Mouse (Mus musculus) liver, embryonic 12.5 days (tissue): ENCODE measurements around the gene Btbd9. TPM values are rescaled to one million over a fixed set of nuclear protein-coding genes. Genes with fewer than 3 reads are reported as not detected.
"Not testable (repeated sequence)": the region's sequence is repeated elsewhere in the genome, so short reads cannot be mapped to it uniquely, and the experiment has no call there.

Experiments used
- ATAC-seq: fragments of 200-750 bp; cut with Nextera tagmentation; 2 replicates; pipeline ENCODE4 v1.8.0; 2017; ENCODE audit warnings: moderate number of reproducible peaks, mild to moderate bottlenecking, moderate library complexity
- H3K27ac ChIP-seq: fragments of 300-500 bp; sonication (generic); 2 replicates; pipeline ENCODE4 v1.5.1; 2016; ENCODE audit warnings: mild to moderate bottlenecking
- H3K27me3 ChIP-seq: fragments of 300-500 bp; sonication (generic); replicated peaks from 2 replicates; pipeline ENCODE4 v1.6.1; 2016; ENCODE audit warnings: mild to moderate bottlenecking, moderate library complexity
- H3K36me3 ChIP-seq: fragments of 300-500 bp; sonication (generic); 2 replicates; pipeline ENCODE4 v1.6.1; 2016; ENCODE audit warnings: mild to moderate bottlenecking, moderate library complexity
- H3K4me1 ChIP-seq: fragments of 300-500 bp; sonication (generic); 2 replicates; pipeline ENCODE4 v1.6.1; 2016
- H3K4me2 ChIP-seq: fragments of 300-500 bp; sonication (generic); 2 replicates; pipeline ENCODE4 v1.6.1; 2016; ENCODE audit warnings: mild to moderate bottlenecking, moderate library complexity
- H3K4me3 ChIP-seq: fragments of 300-500 bp; sonication (generic); 2 replicates; pipeline ENCODE4 v1.5.1; 2016; ENCODE audit warnings: mild to moderate bottlenecking, moderate library complexity
- H3K9ac ChIP-seq: fragments of 300-500 bp; sonication (generic); 2 replicates; pipeline ENCODE4 v1.6.1; 2016; ENCODE audit warnings: mild to moderate bottlenecking, moderate library complexity
- H3K9me3 ChIP-seq: fragments of 300-500 bp; sonication (generic); replicated peaks from 2 replicates; pipeline ENCODE4 v1.6.1; 2016; ENCODE audit warnings: mild to moderate bottlenecking, moderate library complexity
- WGBS: fragments of 180-500 bp; shearing (Covaris S2); methylation state at CpG from one replicate; pipeline ENCODE4 v1.1.7; 2016; ENCODE audit not compliant: insufficient replicate concordance; 5-methylcytosine and 5-hydroxymethylcytosine counted together
- polyA plus RNA-seq: library from polyadenylated mRNA; unstranded; fragments of >200 nt; fragmentation: Nextera tagmentation; extraction: Ambion mirVana; gene quantifications from 2 replicates; pipeline ENCODE4 v1.2.1, GENCODE M21; 2016

Gene Btbd9
- polyA plus RNA-seq, 1 experiment from 2014 or later, result 21.6 TPM

GRCm38 (mm10) chr17:30507636-30508576 lies 68.4 kb downstream of the Btbd9 start:
- peaks cover 5% of the 10 kb centered on the region; the same call in 1 of the 2 replicates for H3K4me1 ChIP-seq
- H3K27me3 ChIP-seq, result no peaks in the 10 kb centered on the region
- H3K36me3 ChIP-seq, result peaks cover 4% of the 10 kb centered on the region
- H3K4me3 ChIP-seq, result no peak overlapping the region
- no peak for ATAC-seq
- H3K9me3 ChIP-seq, result no peaks in the 10 kb centered on the region
- no peak overlapping the region for H3K27ac ChIP-seq
- no peak overlapping the region for H3K4me2 ChIP-seq
- H3K9ac ChIP-seq, result no peak overlapping the region
- WGBS, result 72% methylated on average over 9 of the region's 9 CpGs

DNA sequence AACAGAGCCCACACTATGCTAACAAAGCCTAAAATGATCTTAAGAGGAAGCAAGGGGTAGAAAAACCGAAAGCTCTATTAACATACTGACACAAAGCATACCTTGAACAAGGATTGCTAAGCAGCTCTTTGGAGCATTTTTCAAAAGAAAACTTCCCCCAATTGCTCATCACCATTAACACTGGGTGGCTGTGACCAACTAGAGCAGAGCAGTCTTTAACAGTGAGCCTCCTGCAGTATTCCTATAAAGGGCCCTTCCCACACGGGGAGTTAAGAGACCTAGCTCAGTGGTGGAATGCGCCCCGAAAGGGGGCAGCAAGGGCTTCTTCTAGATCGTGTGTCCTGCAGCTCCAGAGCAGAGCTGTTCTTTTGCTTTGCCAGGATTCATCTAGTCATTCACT lies 69.4 kb downstream of the Btbd9 start:
- peaks cover 5% of the 10 kb centered on the region; the same call in 1 of the 2 replicates for H3K4me1 ChIP-seq
- no peak overlapping the region for H3K4me3 ChIP-seq
- ATAC-seq, result no peak
- no peak overlapping the region for H3K9ac ChIP-seq
- H3K36me3 ChIP-seq, result peaks cover 4% of the 10 kb centered on the region
- no peaks in the 10 kb centered on the region for H3K27me3 ChIP-seq
- 73% methylated on average over 5 of the region's 5 CpGs for WGBS
- no peaks in the 10 kb centered on the region for H3K9me3 ChIP-seq
- H3K4me2 ChIP-seq, result no peak overlapping the region
- H3K27ac ChIP-seq, result no peak overlapping the region

- not testable (repeated sequence) for ATAC-seq, H3K9ac ChIP-seq
- WGBS, result 87% methylated on average over 11 of the region's 11 CpGs
Observed at GRCm38 (mm10) chr17:30499541-30499940, 76.7 kb downstream of the Btbd9 start.

DNA sequence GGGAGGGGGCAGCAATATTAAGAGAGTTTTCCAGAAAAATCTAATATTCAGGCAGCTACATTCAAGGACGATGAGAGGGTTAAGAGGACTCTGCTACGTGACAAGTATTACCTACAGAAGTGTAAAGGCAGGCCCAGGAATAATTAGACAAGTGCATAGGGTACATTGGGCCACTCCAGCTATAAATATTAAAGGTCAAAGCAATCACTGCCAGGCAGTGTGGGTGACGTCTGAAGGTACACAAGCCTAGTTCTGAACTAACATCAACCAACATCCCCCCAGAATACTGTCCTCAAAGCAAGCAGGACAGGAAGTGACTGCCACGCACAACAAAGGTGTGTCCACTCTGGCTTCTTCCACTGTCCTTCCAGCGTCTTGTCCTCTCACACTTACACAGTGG lies 77.5 kb downstream of the Btbd9 start:
- no peak for ATAC-seq

More at GRCm38 (mm10) chr17:30499541-30499940, 76.7 kb downstream of the Btbd9 start:
- H3K4me3 ChIP-seq, H3K27ac ChIP-seq, H3K36me3 ChIP-seq, H3K27me3 ChIP-seq, H3K4me2 ChIP-seq, H3K9me3 ChIP-seq, H3K4me1 ChIP-seq: not testable (repeated sequence)

DNA sequence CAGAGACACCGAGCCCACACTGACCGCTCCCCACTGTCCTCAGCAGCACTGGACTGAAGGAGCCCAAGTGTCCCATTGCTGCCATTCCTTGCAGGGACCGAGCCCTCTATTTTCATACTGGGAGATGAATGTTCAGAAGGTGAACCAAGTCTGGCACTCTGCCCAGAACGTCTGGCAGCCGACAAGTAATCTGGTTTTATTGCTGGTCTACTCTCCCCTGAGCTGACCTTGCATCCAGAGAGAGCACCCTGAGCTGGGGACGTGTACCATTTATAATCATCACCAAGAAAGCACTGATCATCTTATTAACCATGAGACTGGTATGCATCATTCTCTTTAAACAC lies 77.9 kb downstream of the Btbd9 start:
- no peak overlapping the region for H3K27ac ChIP-seq
- no peak overlapping the region for H3K4me3 ChIP-seq
- H3K27me3 ChIP-seq, result no peaks in the 10 kb centered on the region
- no peak for ATAC-seq
- 69% methylated on average over 6 of the region's 6 CpGs for WGBS
- H3K4me2 ChIP-seq, result no peak overlapping the region
- H3K4me1 ChIP-seq, result no peaks in the 10 kb centered on the region
- H3K9me3 ChIP-seq, result no peaks in the 10 kb centered on the region
- H3K9ac ChIP-seq, result no peak overlapping the region
- peaks cover 4% of the 10 kb centered on the region; the same call in 1 of the 2 replicates for H3K36me3 ChIP-seq

More for the DNA sequence above, 77.5 kb downstream of the Btbd9 start:
- H3K4me3 ChIP-seq, result no peak overlapping the region
- no peaks in the 10 kb centered on the region for H3K9me3 ChIP-seq
- H3K4me2 ChIP-seq, result no peak overlapping the region
- no peaks in the 10 kb centered on the region for H3K27me3 ChIP-seq
- peaks cover 4% of the 10 kb centered on the region; the same call in 1 of the 2 replicates for H3K36me3 ChIP-seq
- 67% methylated on average over 5 of the region's 5 CpGs for WGBS
- no peak overlapping the region for H3K27ac ChIP-seq
- H3K4me1 ChIP-seq, result no peaks in the 10 kb centered on the region
- H3K9ac ChIP-seq, result no peak overlapping the region

DNA sequence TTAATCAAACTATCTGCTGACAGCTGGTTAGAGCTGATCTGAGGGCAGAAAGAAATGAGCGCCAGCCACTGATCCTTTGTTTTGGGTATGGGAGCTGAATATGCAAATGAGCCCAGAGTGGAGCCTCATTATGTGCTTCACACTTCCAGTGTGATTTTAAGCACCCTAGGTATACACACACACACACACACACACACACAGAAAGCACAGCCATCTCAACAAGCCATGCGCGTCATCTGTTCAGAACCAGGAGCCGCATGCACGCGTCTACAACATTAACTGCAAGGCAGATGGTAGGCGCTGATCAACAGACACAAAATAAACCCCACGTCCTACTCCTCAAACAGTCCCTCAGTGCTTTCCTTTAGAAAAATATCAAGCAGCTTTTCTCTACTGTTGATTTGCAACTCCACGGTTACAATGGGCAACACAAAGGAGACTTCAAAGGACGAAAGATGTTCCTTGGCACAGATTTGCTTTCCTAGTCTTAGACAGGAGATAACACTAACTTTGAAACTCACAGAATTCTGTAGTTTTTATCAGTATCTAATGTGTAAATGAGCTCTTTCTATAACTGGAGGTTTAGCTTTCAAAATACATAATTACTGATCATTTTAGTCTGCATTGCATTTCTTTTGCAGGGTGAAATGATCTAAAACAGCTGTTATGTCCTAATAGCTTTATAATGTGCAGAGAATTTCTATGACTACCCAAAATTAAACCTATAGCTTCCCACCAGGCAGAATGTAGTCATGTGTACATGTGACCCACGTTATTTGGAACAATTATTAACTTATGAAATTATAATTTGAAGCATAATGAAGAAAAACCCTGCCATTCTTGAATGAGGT lies 78.5 kb downstream of the Btbd9 start:
- H3K9me3 ChIP-seq, result no peaks in the 10 kb centered on the region
- H3K4me3 ChIP-seq, result no peak overlapping the region
- H3K9ac ChIP-seq, result no peak overlapping the region
- H3K36me3 ChIP-seq, result peaks cover 4% of the 10 kb centered on the region; the same call in 1 of the 2 replicates
- 79% methylated on average over 11 of the region's 11 CpGs for WGBS
- no peak overlapping the region for H3K4me2 ChIP-seq
- H3K4me1 ChIP-seq, result no peaks in the 10 kb centered on the region
- H3K27ac ChIP-seq, result no peak overlapping the region
- ATAC-seq, result no peak
- no peaks in the 10 kb centered on the region for H3K27me3 ChIP-seq

DNA sequence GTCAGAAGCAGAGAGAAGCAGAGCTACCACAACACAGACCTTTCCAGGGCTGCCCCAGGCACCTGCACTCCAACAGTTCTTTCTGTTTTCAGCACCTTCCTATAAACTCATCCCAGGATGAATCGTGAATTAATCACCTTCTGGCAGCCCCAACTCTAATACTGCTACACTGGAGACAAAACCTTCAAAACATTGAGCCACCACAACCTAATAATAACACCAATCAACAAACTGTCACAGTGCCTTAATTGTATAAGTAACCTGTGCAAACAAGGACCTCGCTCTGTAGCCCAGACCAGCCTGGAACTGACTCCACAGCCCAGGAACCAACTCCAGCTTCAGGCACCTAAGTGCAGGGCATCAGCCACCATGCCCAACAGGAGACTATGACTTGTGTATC lies 80.7 kb downstream of the Btbd9 start:
- H3K9ac ChIP-seq, result no peak overlapping the region
- H3K4me3 ChIP-seq, result no peak overlapping the region
- no peak overlapping the region for H3K4me2 ChIP-seq
- no peaks in the 10 kb centered on the region for H3K9me3 ChIP-seq
- H3K27me3 ChIP-seq, result no peaks in the 10 kb centered on the region
- 73% methylated on average over 2 of the region's 2 CpGs for WGBS
- H3K4me1 ChIP-seq, result no peaks in the 10 kb centered on the region
- H3K36me3 ChIP-seq, result peaks cover 9% of the 10 kb centered on the region; the same call in 1 of the 2 replicates
- ATAC-seq, result no peak
- no peak overlapping the region for H3K27ac ChIP-seq

DNA sequence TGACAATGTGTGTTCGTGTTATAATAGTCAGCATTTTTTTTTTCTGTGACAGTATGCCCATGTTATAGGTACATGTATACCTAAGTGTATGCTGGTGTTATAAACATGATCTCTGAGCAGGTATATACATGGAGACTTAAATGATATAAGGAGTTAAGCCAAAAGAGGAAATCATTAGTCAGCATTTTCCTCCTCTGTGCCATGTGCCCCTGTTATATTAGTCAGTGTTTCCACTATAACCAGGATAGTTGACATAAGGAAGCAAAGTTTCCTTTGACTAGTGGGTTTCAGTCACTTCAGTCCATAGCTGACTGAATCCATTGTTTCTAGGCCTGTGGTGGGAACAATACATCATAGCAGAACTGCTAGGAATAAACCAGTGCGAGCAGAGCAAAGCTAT lies 81.1 kb downstream of the Btbd9 start:
- Histone ChIP-seq H3K4me3 (no peak overlapping the region), H3K36me3 (peaks cover 9% of the 10 kb centered on the region; the same call in 1 of the 2 replicates), H3K4me2 (no peak overlapping the region), H3K9ac (no peak overlapping the region), H3K9me3 (no peaks in the 10 kb centered on the region), H3K27ac (no peak overlapping the region), H3K27me3 (no peaks in the 10 kb centered on the region), H3K4me1 (no peaks in the 10 kb centered on the region)
- no peak for ATAC-seq
- 69% methylated on average over 2 of the region's 2 CpGs for WGBS

- H3K4me2 ChIP-seq, result no peak overlapping the region
- H3K36me3 ChIP-seq, result peaks cover 6% of the 10 kb centered on the region; the same call in 1 of the 2 replicates
- H3K4me3 ChIP-seq, result no peak overlapping the region
- H3K9ac ChIP-seq, result no peak overlapping the region
- no peak overlapping the region for H3K27ac ChIP-seq
- ATAC-seq, result no peak
- H3K4me1 ChIP-seq, result no peaks in the 10 kb centered on the region
- H3K27me3 ChIP-seq, result no peaks in the 10 kb centered on the region
- H3K9me3 ChIP-seq, result no peaks in the 10 kb centered on the region
- 74% methylated on average over 6 of the region's 6 CpGs for WGBS
Observed at GRCm38 (mm10) chr17:30493481-30493880, 82.8 kb downstream of the Btbd9 start.

DNA sequence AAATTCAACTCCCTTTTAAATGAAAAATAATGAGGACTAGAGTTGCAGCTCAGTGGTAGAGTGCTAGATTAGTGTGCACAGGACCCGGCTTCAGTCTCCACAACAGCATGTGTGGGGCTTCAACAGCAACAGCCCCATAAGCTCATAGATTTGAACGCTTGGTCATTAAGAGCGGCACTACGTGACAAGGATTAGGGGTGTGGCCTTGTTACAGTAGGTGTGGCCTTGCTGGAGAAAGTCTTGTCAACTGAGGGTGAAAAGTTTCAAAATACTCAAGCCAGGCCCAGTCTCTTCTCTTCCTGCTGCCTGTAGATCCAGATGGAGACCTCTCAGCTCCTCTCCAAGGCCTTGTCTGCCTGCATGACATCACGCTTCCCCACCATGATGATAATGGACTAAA lies 84.1 kb downstream of the Btbd9 start:
- H3K4me3 ChIP-seq, result no peak overlapping the region
- no peaks in the 10 kb centered on the region for H3K9me3 ChIP-seq
- no peak overlapping the region for H3K4me2 ChIP-seq
- peaks cover 6% of the 10 kb centered on the region; the same call in 1 of the 2 replicates for H3K36me3 ChIP-seq
- no peak for ATAC-seq
- H3K4me1 ChIP-seq, result no peaks in the 10 kb centered on the region
- no peak overlapping the region for H3K9ac ChIP-seq
- no peak overlapping the region for H3K27ac ChIP-seq
- 90% methylated on average over 5 of the region's 5 CpGs for WGBS
- H3K27me3 ChIP-seq, result no peaks in the 10 kb centered on the region

DNA sequence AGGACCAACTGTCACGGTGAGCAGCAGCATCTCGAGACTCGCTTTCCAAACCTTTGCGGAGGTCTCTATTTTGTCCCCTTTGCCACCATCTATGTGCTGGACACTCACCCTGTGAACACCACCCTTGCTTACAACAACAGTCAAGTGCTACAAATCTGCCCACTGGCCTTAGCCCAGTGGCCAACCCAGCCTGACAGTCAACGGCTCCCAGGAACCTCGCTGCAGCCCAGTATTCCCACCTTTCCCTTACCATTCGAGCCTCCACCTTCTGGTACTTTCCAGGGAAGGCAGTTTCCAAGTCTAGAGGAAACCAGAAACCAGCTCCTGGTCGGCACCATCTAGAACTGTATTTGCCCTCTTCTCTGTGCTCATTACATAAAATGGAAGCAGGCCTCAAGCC lies 84.7 kb downstream of the Btbd9 start:
- Histone ChIP-seq H3K36me3 (peaks cover 6% of the 10 kb centered on the region; the same call in 1 of the 2 replicates), H3K4me3 (no peak overlapping the region), H3K27ac (no peak overlapping the region), H3K9ac (no peak overlapping the region), H3K9me3 (no peaks in the 10 kb centered on the region), H3K4me1 (no peaks in the 10 kb centered on the region), H3K27me3 (no peaks in the 10 kb centered on the region), H3K4me2 (no peak overlapping the region)
- ATAC-seq, result no peak
- WGBS, result 90% methylated on average over 8 of the region's 8 CpGs

GRCm38 (mm10) chr17:30490601-30491000 lies 85.7 kb downstream of the Btbd9 start:
- no peaks in the 10 kb centered on the region for H3K4me1 ChIP-seq
- no peak overlapping the region for H3K27ac ChIP-seq
- no peaks in the 10 kb centered on the region for H3K27me3 ChIP-seq
- H3K9ac ChIP-seq, result no peak overlapping the region
- H3K36me3 ChIP-seq, result peaks cover 6% of the 10 kb centered on the region; the same call in 1 of the 2 replicates
- no peak overlapping the region for H3K4me2 ChIP-seq
- no peak overlapping the region for H3K4me3 ChIP-seq
- H3K9me3 ChIP-seq, result no peaks in the 10 kb centered on the region
- ATAC-seq, result no peak
- WGBS, result 81% methylated on average over 7 of the region's 7 CpGs
